Mouse (Mus musculus) kidney, adult 10 weeks (tissue): ENCODE data around the gene Tial1. TPM values are rescaled to one million over a fixed set of nuclear protein-coding genes. Genes with fewer than 3 reads are reported as not detected.

Source experiments
- polyA plus RNA-seq: library from polyadenylated mRNA; stranded (reverse); fragments of 350-450 nt; fragmentation: Illumina TruSeq; extraction: RNeasy Lipid Tissue Mini Kit (QIAGEN cat#74804); gene quantifications from one replicate; pipeline ENCODE4 v1.2.3, GENCODE M21; 2014; ENCODE audit warnings: low read depth, low replicate concordance

The Tial1 gene
- polyA plus RNA-seq, result 100 TPM

DNA sequence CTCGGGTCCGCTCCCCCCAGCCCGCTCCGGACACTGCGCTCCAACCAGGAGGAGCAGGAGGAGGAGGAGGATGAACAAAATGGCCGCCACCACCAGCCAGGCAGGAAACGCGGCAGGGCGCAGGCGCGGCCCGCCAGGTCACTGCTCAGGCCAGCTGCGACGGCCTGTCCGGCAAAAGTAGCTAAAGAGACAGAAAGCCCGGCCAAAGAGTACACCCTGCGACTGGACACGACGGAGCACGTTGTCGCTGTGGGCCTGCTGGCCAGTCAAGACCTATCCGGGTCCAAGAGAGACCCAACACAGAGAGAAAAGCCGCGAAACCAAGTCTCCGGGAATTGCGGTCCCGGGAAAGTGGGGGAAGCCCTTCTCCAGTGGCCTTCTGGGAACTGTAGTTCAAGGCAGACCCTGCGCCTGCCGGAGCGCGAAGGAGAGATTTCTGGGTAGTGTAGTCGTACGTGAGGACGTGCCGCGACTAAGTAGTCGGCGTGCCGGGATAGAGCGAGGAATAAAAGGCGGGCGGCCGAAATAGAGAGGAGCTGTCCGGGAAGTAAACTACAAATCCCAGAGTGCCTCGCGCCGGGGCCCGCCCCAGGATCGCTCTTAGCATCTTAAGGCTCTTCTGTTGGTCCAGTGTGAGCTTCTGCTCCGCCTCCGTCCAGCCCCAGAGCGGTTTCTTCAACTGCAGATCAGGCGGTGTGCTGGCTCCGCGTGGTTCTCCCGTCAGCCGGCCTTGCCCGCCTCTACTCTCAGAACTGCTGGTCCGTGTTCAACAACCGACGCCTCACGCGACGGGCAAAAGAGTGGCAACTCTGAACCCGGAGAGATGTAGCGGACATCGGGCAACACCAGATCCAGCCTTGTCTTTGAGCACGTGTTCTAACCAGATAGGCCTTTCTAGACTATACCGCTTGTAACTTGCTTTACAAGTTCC is at the start of gene Tial1:
Gene Tial1 (minus strand): TSS at position 433 of the 931 bp plus-strand sequence.

GRCm38 (mm10) chr7:128417930-128418779 is 43.4 kb downstream of the Tial1 start, which contains the start of gene Rgs10:
Gene Rgs10, minus strand, starts transcription at chr7:128418758.

Other genes with a start within 250 kb of the Tial1 start
- gene Armc5, start 224.4 kb downstream of the Tial1 start, polyA plus RNA-seq, result 1.2 TPM
- 7.5 TPM for gene 9130023H24Rik, start 223.7 kb downstream of the Tial1 start, polyA plus RNA-seq
- 1.3 TPM for gene Tgfb1i1, start 214.9 kb downstream of the Tial1 start, polyA plus RNA-seq
- 27.4 TPM for gene Slc5a2, start 196.1 kb downstream of the Tial1 start, polyA plus RNA-seq
- gene BC017158, start 163.5 kb downstream of the Tial1 start, polyA plus RNA-seq, result 4.4 TPM
- gene Rgs10, start 43.0 kb downstream of the Tial1 start, polyA plus RNA-seq, result 4.5 TPM
- 8.2 TPM for gene Bag3, start 61.9 kb upstream of the Tial1 start, polyA plus RNA-seq
- 89.4 TPM for gene Inpp5f, start 149.6 kb upstream of the Tial1 start, polyA plus RNA-seq